Mouse (Mus musculus) cerebellum, postnatal 4 days (tissue): Measurements from ENCODE around the gene Cpne2.

ENCODE experiments used
- DNase-seq, 2 experiments: peaks; one replicate each; pipeline ENCODE4 v3.0.0; 2022; ENCODE audit warnings: low spot score in 2 of 2, mixed read lengths in 1 of 2

The Cpne2 gene

DNA sequence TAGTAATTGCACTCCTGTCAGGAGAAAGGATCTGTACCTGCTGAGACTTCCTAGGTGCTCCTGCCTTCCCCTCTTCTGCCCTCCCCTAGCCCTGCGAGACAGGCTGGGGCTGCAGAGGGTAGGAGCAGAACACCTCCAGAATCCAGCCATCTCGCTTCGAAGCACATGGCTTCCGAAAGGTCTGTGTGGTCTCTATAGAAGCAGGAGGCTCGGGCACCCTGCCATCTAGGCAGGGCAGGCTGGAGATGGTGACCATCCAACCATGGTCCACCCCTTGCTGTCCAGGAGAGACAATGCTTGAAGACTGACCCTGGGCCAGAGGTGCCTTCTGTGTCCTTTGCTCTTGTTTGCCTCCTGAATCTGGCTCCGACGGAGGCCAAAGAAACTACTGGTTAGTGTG lies 2.8 kb downstream of the Cpne2 start:
- DNase-seq: no peak

GRCm38 (mm10) chr8:94537456-94537855 lies 4.7 kb downstream of the Cpne2 start:
- DNase-seq: no peak

DNA sequence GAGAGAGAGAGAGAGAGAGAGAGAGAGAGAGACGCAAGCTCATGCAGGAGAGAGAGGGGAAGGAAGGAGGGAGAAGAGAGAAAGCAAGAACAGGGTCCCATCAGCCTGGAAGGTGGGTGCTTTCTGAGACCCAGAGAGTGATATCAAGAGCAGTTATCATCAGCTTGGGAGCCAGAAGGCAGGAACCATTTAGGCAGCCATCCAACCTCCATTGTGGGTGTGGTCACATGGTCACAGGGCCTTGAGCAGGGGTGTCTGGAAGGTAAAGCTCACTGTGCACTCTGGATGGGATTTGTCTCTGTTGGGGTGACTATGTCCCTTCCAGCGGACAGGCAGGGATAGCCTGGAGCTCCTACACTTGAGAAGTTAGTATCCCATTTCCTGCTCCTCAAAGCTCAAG lies 7.2 kb downstream of the Cpne2 start:
- no peak for DNase-seq

DNA sequence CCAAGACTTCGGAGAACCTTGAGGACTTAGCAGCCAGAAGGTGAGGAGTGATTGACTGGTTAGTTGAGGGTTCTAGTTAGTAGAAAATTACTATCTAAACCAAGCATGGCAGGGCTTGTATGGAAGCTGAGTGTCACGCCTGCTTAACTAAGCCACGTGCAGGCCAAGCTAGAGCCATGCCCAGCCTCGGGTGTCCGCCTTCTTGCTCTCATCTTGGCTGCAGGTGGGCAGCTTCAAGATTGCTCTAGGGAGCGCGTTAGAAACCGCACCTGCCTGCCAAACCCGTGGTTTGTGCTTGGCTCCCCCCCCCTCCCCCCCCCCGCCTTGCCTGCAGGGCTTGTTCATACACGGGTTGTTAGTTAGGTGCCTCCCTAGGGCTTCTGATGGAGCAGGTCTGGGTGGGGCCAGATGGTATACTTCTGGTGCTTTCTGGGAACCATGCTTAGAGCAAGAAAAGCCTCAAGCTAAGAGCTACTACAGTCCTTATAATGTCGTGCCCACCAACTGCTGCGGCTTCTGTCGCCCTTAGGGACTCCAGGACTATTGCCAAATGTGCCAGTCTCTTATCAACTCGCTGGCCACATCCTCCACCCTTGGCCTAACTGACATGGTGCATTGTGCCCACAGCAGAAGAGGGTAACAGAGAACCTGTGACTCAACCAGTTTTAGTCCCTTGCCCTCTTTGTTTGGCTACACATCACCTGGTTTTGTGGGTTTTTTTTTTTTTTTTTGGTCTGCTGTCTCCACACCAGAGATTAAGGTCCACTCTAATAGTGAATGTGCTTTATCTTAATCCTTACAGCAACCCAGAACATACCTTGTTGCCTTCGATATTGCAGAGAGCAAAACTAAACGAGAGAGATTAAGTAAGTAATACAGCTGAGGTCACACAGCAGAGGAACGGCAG lies 8.4 kb downstream of the Cpne2 start:
- DNase-seq: no peak

- no peak for DNase-seq
Observed at GRCm38 (mm10) chr8:94543981-94544380, 11.2 kb downstream of the Cpne2 start.

DNA sequence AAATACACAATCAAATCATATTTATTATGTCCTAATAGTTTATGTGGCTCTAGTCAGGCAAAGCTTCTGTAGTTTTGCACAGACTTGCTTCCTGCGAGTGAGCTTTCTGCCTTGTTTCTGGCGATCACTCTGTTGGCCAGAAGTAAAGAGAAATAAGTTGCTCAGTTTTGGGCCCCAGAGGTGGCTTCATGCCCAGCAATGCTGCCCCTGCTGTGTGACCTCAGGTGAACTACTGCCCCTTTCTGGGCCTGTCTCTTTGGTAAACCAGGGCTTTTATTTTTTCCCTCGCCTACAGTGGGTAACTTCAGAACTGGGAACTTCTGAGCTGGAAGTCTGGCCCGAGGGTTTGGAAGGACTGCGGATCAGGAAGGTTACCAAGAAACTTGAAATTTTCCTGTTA lies 16.3 kb downstream of the Cpne2 start:
- DNase-seq: no peak

- DNase-seq: no peak
Observed at GRCm38 (mm10) chr8:94549482-94549881, 16.7 kb downstream of the Cpne2 start.

DNA sequence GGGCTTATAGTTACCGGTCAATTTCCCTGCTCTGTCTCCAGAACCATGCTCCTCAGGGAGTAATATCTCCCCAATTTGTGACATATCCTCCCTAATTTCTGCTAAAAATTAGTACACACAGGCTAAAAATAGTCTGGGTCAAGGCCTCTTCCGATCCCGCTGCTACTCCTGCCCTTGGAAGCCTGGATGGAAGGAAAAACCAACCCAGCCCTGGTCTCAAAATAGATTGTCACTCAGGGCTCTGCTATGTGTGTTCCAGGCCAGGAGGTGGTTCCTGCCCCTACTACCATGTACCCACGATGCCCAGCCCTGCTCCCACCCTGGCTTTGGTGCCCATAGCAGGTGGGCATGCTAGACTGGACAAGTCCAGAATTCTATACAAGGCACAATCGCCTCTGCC lies 17.2 kb downstream of the Cpne2 start:
- no peak for DNase-seq

DNA sequence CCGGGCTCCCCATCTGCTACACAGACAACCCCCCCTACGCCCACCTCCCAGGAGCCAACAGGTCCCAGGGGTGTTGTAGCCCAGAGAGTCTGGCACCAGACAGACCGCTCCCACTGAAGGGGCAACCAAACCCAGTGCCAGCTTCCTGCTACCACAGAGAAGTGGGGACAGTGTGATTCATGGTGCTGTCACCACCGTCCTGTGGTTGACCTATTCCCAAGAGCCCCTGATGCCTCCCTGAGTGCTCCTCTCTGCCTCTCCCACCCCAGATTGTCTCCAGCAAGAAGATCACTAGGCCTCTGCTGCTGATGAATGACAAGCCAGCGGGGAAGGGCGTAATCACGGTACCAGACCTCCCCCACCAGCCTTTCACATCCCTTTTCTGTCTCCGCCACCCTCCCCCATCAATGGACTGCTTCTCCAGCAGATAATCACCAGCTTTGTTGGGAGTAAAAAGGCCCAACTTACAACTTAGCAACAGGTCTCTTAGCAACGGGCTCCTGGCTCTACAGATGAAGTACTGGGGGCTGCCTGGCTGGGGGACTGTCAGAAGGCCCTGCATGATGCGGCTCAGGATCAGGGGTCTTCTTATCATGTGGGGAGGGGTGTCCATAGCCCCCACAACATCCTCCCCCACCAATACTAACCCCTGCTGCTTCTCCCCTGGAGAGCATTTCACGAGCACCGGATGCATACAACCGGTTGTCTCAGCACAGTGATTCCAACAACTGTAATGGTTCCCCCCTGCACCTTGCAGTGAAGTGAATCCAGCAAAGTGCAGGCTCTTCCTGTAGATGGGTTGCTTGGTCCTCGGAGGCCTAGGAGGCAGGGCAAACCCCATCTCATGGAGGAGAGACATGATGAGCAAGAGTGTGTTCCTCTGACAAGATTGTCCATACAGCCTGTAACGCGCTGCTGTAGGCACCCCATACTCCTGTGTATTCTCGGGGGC lies 19.0 kb downstream of the Cpne2 start:
- DNase-seq: peak in 1 of 2 experiments; percentile 47

DNA sequence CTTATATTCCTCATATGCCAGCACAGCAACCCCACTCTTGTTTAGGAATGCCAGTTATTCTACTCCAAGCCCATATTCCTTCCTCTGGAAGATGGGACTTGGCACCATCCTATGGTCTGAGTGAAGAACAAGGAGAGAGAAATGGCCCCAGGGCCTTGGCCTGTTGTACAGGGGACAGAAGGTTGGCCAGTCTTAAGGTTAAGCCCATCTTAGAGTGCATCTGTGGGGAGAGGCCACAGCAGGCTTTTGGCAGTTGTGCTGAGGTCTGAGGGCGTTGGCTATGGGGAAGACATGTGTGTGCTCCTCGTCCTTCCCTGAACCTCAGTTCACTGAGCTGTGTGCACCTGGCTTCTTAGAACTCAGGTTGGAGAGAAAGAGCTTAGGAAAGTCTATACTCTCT lies 19.9 kb downstream of the Cpne2 start:
- DNase-seq: no peak

- no peak for DNase-seq
Observed at GRCm38 (mm10) chr8:94557281-94557680, 24.5 kb downstream of the Cpne2 start.

GRCm38 (mm10) chr8:94561256-94561655 lies 28.5 kb downstream of the Cpne2 start:
- no peak for DNase-seq

DNA sequence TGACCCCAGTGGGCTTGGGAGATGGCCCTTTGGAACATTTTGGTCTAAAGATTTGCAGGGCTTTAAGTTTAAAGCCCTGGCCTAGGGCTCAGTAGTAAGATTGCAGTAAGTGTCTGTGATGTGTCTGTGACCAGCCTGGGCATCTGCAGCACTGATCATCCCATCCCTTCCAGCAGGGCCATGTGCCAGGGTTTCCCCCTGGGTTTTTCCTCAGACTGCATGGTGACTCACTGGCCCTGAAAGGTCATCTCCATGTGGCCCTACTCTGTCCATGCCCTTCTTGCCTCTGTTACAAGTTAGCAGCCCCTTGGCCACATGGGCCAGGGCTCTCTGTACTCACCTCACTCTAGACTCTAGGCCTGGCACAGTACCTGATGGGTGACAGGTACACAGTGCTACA lies 31.6 kb downstream of the Cpne2 start:
- DNase-seq: no peak

DNA sequence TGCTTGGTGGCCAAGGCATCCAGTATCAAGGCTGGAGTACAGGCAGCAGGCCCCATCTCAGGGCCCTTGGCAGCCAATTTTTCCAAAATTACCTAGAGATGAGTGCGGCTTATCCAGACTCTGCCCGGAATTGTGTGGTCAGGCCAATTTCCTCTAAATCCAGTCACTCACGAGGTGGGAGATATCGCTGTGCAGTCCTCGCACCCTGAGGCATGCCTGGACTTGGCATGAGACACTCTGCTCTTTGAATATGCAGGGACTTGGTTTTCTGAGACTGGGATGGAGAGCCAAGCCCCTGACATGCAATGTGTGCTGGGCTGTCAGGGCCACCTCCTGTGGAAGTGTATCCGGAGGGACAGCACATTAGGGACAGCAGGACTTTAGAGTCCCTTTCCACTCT lies 33.2 kb downstream of the Cpne2 start:
- no peak for DNase-seq

GRCm38 (mm10) chr8:94566446-94567158 lies 33.8 kb downstream of the Cpne2 start:
- DNase-seq: no peak

DNA sequence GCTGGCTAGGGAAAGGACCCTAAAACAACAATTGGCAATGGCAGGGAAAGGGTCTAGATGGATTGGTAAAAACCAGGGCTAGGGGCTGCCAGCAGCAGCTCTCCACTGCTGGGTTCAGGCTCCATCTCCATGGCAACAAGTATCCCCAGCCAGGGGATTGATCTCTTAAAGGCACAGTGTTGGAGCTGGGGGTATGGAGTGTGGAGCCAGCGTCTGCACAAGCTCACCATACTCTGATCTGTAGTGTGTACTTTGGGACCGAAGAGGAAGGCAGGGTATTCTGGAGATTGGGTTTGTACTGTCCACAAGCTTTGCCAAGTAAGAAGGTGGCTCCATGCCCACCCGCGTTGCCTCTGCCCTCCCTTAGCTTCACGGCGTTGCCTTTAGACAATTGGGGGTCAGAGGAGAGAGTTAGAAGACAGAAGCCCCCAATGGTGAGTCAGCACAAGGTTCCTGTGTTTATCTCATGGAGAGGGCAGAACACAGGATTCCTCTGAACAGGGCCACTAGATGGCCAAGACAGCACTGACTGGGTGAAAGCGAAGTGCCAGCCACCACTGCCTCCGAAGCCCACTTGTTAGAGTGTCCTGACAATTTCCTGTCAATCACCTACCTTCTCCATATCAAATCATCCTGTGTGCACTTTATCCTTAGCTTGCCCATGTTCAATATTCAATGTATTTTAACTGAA lies 34.5 kb downstream of the Cpne2 start:
- peak in 1 of 2 experiments; percentile 51 for DNase-seq

DNA sequence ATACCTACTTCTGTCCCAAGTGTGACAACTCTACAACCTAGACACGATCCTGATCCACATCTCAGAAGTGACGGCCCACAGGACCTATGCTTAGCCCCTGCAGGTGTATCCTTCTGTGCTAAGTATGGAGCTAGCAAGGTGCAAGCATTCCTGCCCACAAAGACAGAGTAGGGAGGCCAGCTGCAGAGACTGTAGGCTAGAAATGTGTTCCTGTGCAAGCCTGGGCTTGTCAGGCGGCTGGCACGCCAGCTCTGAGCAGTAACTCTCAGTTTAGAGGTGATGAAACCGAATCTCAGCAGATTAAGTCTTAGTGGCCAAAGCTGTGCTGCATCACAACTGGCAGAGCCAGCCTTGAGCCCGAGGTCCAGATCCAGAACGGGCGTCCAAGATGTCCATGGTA lies 35.3 kb downstream of the Cpne2 start:
- DNase-seq: no peak

GRCm38 (mm10) chr8:94569419-94569818 lies 36.6 kb downstream of the Cpne2 start:
- no peak for DNase-seq

- no peak for DNase-seq
Observed at GRCm38 (mm10) chr8:94571896-94572295, 39.1 kb downstream of the Cpne2 start.

GRCm38 (mm10) chr8:94574159-94574907 lies 41.5 kb downstream of the Cpne2 start:
- peak; percentile 52 to 88 for DNase-seq

- DNase-seq: no peak
Observed at GRCm38 (mm10) chr8:94575148-94575547, 42.4 kb downstream of the Cpne2 start.
